Mouse (Mus musculus) small intestine, adult 2 months (tissue): ENCODE results near the gene Washc3.

ENCODE experiments used
- CTCF ChIP-seq: fragments of 200-500 bp; IDR thresholded peaks from 2 replicates; pipeline ENCODE4 v1.5.1; 2012; ENCODE audit warnings: low read depth, mild to moderate bottlenecking, control low read depth, inconsistent platforms, low read length, moderate library complexity, mixed read lengths; ENCODE audit not compliant: insufficient replicate concordance, insufficient read length; ENCODE audit errors: extremely low read depth
- POLR2A ChIP-seq: fragments of 200-500 bp; IDR thresholded peaks from 2 replicates; pipeline ENCODE4 v1.6.1; 2012; ENCODE audit warnings: low read depth, mild to moderate bottlenecking, control low read depth, inconsistent platforms, low read length, moderate library complexity

GRCm38 (mm10) chr10:88281699-88282098 is 80.8 kb downstream of the Washc3 start:
- TF ChIP-seq POLR2A (no peak), CTCF (no peak)
